Mouse (Mus musculus): Measurements from ENCODE around the gene 1700029F12Rik. TPM values are rescaled to one million over a fixed set of nuclear protein-coding genes. Genes with fewer than 3 reads are reported as not detected.
"Not testable (repeated sequence)": the region's sequence is repeated elsewhere in the genome, so short reads cannot be mapped to it uniquely, and the experiment has no call there.

The 1700029F12Rik gene
- polyA plus RNA-seq, 1 experiment, result not detected

DNA sequence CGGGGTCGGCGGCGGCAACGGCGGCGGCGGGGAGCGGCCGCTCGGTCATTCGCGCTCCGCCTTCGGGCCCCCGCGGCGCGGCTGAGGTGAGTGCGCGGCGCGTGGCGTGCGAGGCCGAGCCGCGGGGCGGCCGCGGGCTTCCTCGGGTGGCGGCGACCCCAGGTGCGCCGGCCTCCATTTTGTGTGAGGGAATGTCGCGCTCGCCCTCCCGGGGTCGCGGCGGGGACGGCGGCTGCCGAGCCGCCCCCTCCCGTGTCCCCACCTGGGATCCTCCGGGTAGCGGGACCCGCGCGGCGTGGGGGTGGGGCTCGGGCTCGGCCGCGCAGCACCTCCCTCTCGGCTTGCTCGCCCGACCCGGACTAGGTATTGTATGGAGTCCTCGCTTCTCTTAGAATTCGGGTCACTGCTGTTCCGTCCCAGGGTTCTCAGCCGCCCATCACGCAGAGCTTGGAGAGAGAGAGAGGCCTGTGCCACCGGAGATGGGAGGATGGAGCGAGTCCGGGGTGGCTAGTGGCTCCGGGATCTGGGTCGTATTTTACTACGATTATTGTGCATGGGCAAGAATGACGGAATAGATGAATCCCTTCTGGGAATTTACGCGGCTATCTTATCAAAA, 37.6 kb upstream of the 1700029F12Rik start:
- H3K79me2 ChIP-seq (ENCODE audit: control insufficient read depth, insufficient read depth), result no peaks in the 10 kb centered on the region
- H3K4me3 ChIP-seq (ENCODE audit: insufficient read depth, poor library complexity, severe bottlenecking), result no peak overlapping the region
- TF ChIP-seq USF1 (IDR thresholded peaks at IDR 0.05; ENCODE audit: low read depth) (no peak), MYOD1 (IDR thresholded peaks at IDR 0.05; ENCODE audit: control insufficient read depth, insufficient read length, low read depth) (no peak), MYOG (IDR thresholded peaks at IDR 0.05; ENCODE audit: control insufficient read depth, extremely low read depth, insufficient read length) (no peak), MAX (IDR thresholded peaks at IDR 0.05) (no peak), CEBPB (IDR thresholded peaks at IDR 0.05; ENCODE audit: low read depth) (no peak), CTCF (IDR thresholded peaks at IDR 0.05; ENCODE audit: control insufficient read depth, insufficient read depth, insufficient read length) (no peak), FOSL1 (IDR thresholded peaks at IDR 0.05; ENCODE audit: insufficient read depth, low read length, poor library complexity, severe bottlenecking) (no peak)
- no peaks in the 10 kb centered on the region for H3K79me3 ChIP-seq (ENCODE audit: low read depth)
- no peaks in the 10 kb centered on the region for H3K36me3 ChIP-seq (ENCODE audit: control insufficient read depth, insufficient read depth)
- peak overlapping the region; percentile 18 for H3ac ChIP-seq (ENCODE audit: control insufficient read depth, insufficient read length, low read depth)
- H3K27me3 ChIP-seq (ENCODE audit: control insufficient read depth, insufficient read depth, insufficient read length), result peaks cover 18% of the 10 kb centered on the region

DNA sequence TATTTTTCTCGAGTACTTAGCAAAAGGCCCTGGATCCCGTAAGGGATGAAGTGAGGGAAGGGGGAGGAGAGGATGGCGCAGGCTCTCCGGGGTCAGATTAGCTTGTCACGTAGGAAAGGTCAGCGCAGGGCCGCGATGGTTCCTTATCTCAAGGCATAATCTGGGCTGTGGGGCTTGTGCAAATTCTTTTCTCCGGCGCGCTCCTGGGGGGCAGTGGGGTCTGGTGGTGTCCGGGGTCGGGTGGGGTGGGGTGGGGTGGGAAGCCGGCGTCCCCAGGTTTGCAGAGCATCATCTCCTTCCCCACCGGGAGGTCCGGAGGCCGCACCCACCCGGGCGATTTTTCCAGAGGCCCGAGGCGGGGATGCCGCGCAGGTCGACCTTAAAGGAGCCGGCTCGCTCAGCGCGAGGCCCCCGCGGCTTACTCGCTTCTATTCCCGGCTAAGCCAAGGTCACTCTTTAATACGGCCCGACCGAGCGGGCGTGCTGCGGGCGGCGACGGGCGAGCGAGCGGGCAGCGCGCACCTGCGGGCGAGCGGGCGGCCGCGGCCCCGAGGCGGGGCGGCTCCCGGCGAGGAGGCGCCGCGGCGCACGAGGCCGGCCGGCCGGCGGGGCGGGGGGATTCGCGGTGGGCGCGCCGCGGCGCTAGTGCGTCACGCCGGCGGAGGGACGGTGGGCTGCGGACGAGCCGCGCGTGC, 36.9 kb upstream of the 1700029F12Rik start:
- Histone ChIP-seq H3K79me2 (ENCODE audit: control insufficient read depth, insufficient read depth) (no peaks in the 10 kb centered on the region), H3K36me3 (ENCODE audit: control insufficient read depth, insufficient read depth) (no peaks in the 10 kb centered on the region), H3ac (ENCODE audit: control insufficient read depth, insufficient read length, low read depth) (peak overlapping the region; percentile 18), H3K79me3 (ENCODE audit: low read depth) (no peaks in the 10 kb centered on the region), H3K4me3 (ENCODE audit: insufficient read depth, poor library complexity, severe bottlenecking) (no peak overlapping the region), H3K27me3 (ENCODE audit: control insufficient read depth, insufficient read depth, insufficient read length) (peaks cover 18% of the 10 kb centered on the region)
- TF ChIP-seq MYOG (IDR thresholded peaks at IDR 0.05; ENCODE audit: control insufficient read depth, extremely low read depth, insufficient read length), result no peak
- TF ChIP-seq CTCF (IDR thresholded peaks at IDR 0.05; ENCODE audit: control insufficient read depth, insufficient read depth, insufficient read length), result no peak
- TF ChIP-seq CEBPB (IDR thresholded peaks at IDR 0.05; ENCODE audit: low read depth), result no peak
- no peak for TF ChIP-seq MYOD1 (IDR thresholded peaks at IDR 0.05; ENCODE audit: control insufficient read depth, insufficient read length, low read depth)
- no peak for TF ChIP-seq USF1 (IDR thresholded peaks at IDR 0.05; ENCODE audit: low read depth)
- no peak for TF ChIP-seq FOSL1 (IDR thresholded peaks at IDR 0.05; ENCODE audit: insufficient read depth, low read length, poor library complexity, severe bottlenecking)
- TF ChIP-seq MAX (IDR thresholded peaks at IDR 0.05), result no peak

DNA sequence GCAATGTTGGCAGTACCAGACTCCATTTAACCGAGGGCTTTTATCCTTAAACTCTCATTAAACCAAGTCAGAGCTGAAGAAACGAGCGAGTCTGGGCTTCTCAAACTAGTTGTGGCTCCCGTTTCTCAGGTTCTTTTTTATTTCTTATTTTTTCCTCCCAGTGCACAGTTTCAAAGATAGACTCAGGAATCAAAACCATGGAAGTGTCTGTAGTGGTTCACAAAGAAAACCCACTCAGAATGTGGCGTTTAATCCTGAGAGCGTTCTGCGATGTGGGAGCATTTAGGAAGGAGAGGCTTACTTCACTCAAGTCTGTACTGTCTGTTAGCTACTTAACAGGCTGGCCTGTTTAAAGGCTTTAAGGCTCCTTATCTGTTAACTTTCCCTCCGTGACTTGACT, 34.0 kb upstream of the 1700029F12Rik start:
- Histone ChIP-seq H3K27me3 (ENCODE audit: control insufficient read depth, insufficient read depth, insufficient read length) (peaks cover 18% of the 10 kb centered on the region), H3ac (ENCODE audit: control insufficient read depth, insufficient read length, low read depth) (no peak overlapping the region), H3K4me3 (ENCODE audit: insufficient read depth, poor library complexity, severe bottlenecking) (no peak overlapping the region), H3K79me2 (ENCODE audit: control insufficient read depth, insufficient read depth) (no peaks in the 10 kb centered on the region), H3K79me3 (ENCODE audit: low read depth) (no peaks in the 10 kb centered on the region), H3K36me3 (ENCODE audit: control insufficient read depth, insufficient read depth) (no peaks in the 10 kb centered on the region)
- TF ChIP-seq CTCF (IDR thresholded peaks at IDR 0.05; ENCODE audit: control insufficient read depth, insufficient read depth, insufficient read length) (no peak), USF1 (IDR thresholded peaks at IDR 0.05; ENCODE audit: low read depth) (no peak), MYOG (IDR thresholded peaks at IDR 0.05; ENCODE audit: control insufficient read depth, extremely low read depth, insufficient read length) (no peak)

DNA sequence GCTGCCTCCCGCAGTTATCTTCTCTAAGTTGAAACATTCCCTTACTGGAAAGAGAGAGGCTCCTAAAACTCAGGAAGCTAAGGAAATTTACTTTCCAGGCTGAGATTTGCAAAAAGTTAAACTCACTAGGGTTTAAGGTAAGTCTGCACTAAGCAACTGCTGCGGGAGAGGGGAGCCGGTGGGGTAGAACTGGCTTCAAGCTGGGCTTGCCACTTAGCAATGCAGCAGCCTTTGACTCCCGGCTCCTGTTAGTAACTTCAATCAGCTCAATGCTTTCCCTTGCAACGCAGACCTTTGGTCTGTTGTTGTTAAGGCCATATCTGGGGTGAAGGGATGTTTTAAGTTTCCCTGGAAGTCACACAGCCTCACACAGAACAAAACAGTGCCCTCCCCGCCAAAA, 33.5 kb upstream of the 1700029F12Rik start:
- H3K36me3 ChIP-seq (ENCODE audit: control insufficient read depth, insufficient read depth), result no peaks in the 10 kb centered on the region
- no peak overlapping the region for H3K4me3 ChIP-seq (ENCODE audit: insufficient read depth, poor library complexity, severe bottlenecking)
- H3K79me3 ChIP-seq (ENCODE audit: low read depth), result no peaks in the 10 kb centered on the region
- no peaks in the 10 kb centered on the region for H3K79me2 ChIP-seq (ENCODE audit: control insufficient read depth, insufficient read depth)
- H3ac ChIP-seq (ENCODE audit: control insufficient read depth, insufficient read length, low read depth), result no peak overlapping the region
- peaks cover 18% of the 10 kb centered on the region for H3K27me3 ChIP-seq (ENCODE audit: control insufficient read depth, insufficient read depth, insufficient read length)
- TF ChIP-seq MYOD1 (IDR thresholded peaks at IDR 0.05; ENCODE audit: control insufficient read depth, insufficient read length, low read depth) (no peak), FOSL1 (IDR thresholded peaks at IDR 0.05; ENCODE audit: insufficient read depth, low read length, poor library complexity, severe bottlenecking) (no peak), CTCF (IDR thresholded peaks at IDR 0.05; ENCODE audit: control insufficient read depth, insufficient read depth, insufficient read length) (no peak), MAX (IDR thresholded peaks at IDR 0.05) (no peak), USF1 (IDR thresholded peaks at IDR 0.05; ENCODE audit: low read depth) (no peak), CEBPB (IDR thresholded peaks at IDR 0.05; ENCODE audit: low read depth) (no peak), MYOG (IDR thresholded peaks at IDR 0.05; ENCODE audit: control insufficient read depth, extremely low read depth, insufficient read length) (no peak)

DNA sequence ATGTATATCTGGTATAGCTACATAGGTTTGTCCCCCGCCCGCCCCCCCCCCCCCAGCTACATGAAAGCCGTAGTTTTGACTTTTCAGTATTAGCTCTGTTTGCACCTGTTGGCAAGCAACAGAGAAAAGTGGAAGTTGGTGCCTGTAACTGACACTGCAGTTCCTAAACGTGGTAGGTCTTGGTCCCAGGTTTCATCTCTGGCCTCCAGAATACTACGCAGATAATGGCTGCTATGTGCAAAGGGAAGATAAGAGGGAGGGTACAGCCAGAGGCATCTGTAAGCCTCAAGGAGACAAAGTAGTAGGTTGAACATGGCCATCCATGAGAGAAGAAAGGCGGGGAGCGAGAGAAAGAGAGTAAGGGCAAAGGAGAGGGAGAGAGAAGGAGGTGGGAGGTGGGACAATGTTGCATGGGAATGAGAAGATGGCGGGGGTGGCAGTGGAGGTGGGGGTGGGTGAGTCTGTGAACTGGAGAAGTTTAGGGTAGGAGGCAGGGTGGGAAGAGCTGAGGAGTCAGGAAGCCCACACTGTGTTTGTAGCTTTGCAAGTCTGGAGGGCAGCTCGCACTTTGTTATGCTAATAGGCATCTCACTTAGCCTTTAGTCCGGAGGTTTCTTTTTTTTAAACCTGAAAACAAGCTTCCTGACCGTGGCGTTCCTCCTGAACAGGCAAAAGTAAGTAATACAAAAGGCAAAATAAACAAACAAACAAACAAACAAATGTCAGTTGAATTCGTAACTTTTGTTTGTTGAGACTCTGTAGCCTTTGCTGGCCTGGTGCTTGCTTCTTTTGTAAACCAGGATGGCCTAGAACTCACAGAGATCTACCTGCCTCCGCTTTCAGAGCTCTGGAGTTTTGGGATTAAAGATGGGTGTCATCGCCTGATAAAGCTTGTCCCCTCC, 32.7 kb upstream of the 1700029F12Rik start, which contains the start of gene Fam169a:
Fam169a (plus strand) TSS at position 638 of the 902 bp plus-strand sequence.
- H3K4me3 ChIP-seq (ENCODE audit: insufficient read depth, poor library complexity, severe bottlenecking), result no peak within 1 kb of the TSS
- no peaks in the 10 kb centered on the region for H3K36me3 ChIP-seq (ENCODE audit: control insufficient read depth, insufficient read depth)
- H3ac ChIP-seq (ENCODE audit: control insufficient read depth, insufficient read length, low read depth), result no peak within 1 kb of the TSS
- H3K79me3 ChIP-seq (ENCODE audit: low read depth), result no peaks in the 10 kb centered on the region
- TF ChIP-seq MYOD1 (IDR thresholded peaks at IDR 0.05; ENCODE audit: control insufficient read depth, insufficient read length, low read depth), result no peak
- TF ChIP-seq USF1 (IDR thresholded peaks at IDR 0.05; ENCODE audit: low read depth), result no peak
- TF ChIP-seq MYOG (IDR thresholded peaks at IDR 0.05; ENCODE audit: control insufficient read depth, extremely low read depth, insufficient read length), result no peak
- TF ChIP-seq MAX (IDR thresholded peaks at IDR 0.05), result no peak
- TF ChIP-seq FOSL1 (IDR thresholded peaks at IDR 0.05; ENCODE audit: insufficient read depth, low read length, poor library complexity, severe bottlenecking), result no peak
- TF ChIP-seq CTCF (IDR thresholded peaks at IDR 0.05; ENCODE audit: control insufficient read depth, insufficient read depth, insufficient read length), result no peak
- TF ChIP-seq CEBPB (IDR thresholded peaks at IDR 0.05; ENCODE audit: low read depth), result no peak
- H3K79me2 ChIP-seq (ENCODE audit: control insufficient read depth, insufficient read depth), result no peaks in the 10 kb centered on the region
- peaks cover 16% of the 10 kb centered on the region for H3K27me3 ChIP-seq (ENCODE audit: control insufficient read depth, insufficient read depth, insufficient read length)

DNA sequence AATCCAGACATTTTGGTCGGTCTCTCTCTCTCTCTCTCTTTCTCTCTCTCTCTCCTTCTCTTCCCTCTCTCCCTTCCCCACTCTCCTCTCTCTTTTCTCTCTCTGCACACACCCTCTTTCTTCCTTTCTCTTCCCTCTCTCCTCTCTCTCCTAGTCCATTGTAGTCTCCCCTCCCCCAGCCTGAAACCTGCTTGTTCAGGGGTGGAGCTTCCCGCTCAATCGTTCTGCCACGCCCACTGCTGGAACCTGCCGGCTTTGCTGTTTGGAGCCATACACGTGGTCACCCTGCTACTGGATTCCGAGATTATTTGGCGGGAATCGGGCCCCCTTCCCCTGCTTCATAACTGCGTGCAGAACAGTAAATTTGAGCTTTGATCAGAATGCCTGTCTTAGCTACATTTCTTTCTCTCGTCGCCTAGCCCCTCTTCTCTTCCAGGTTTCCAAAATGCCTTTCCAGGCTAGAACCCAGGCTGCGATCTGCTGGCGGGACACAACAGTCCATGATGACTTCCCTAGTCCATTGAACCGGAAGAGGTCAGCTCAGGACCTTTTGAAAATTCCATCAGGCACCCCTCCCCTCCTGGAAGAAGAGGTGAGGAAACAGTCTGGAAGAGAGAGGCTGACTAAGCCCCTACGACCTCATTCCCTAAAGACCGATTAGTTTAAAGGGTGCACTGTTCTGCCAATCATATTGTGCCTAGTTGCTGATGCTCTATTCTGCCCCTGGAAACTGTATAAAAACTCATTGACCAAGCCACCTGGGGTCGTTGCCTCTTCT, 30.9 kb upstream of the 1700029F12Rik start:
- not testable (repeated sequence) for H3ac ChIP-seq (ENCODE audit: control insufficient read depth, insufficient read length, low read depth); H3K79me2 ChIP-seq (ENCODE audit: control insufficient read depth, insufficient read depth); H3K4me3 ChIP-seq (ENCODE audit: insufficient read depth, poor library complexity, severe bottlenecking); H3K36me3 ChIP-seq (ENCODE audit: control insufficient read depth, insufficient read depth); H3K27me3 ChIP-seq (ENCODE audit: control insufficient read depth, insufficient read depth, insufficient read length); H3K79me3 ChIP-seq (ENCODE audit: low read depth)
